ENCODE assay signal across 8 mouse cellular contexts in the genomic region with DNA sequence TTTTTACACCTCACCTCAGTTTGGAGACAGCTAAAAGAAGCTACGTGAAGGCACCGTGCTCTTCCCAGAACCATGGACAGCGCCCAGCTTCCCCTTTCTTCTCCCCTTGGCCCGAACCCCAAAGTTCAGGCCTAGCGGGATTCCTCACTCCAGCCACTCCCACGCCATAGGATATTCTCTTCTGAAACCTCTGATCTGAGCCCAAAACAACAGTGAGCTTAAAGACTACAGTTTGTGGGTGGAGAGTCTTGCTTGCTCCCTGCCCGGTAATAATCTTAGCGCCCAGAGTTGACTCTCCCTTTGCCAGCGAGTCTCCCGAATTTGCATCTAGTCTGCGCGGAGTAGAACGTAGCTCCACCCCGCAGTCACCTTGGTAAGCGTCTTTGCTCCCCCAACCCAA. TPM values are rescaled to one million over a fixed set of nuclear protein-coding genes. Genes with fewer than 3 reads are reported as not detected.
DNase-seq lines count a peak whose midpoint lies in the region; ATAC-seq and TF ChIP-seq lines count a peak whose summit lies in the region.

No protein-coding gene starts in this region.

- H3K9me3 ChIP-seq in midbrain, postnatal 0 days (ENCODE audit: low read length), result no peaks in the 10 kb centered on the region

- ATAC-seq in midbrain, postnatal 0 days (ENCODE audit: low FRiP score), result no peak

- no peak overlapping the region for H3K27ac ChIP-seq in midbrain, postnatal 0 days (ENCODE audit: low read depth, low read length)

- peak overlapping the region; percentile 9; the same call in 1 of the 2 replicates for H3K4me3 ChIP-seq in midbrain, postnatal 0 days (ENCODE audit: low read depth, low read length)

- H3K36me3 ChIP-seq in midbrain, postnatal 0 days (ENCODE audit: insufficient read depth, low read length), result no peaks in the 10 kb centered on the region

- 11% methylated on average over 15 of the region's 15 CpGs for WGBS in midbrain, postnatal 0 days

- no peak overlapping the region for H3K9ac ChIP-seq in midbrain, postnatal 0 days (replicated peaks; ENCODE audit: low read length, poor library complexity, severe bottlenecking)

- 0 out of 2 replicates have a peak overlapping the region, but pooled peaks have one; percentile 12 for H3K4me2 ChIP-seq in midbrain, postnatal 0 days (ENCODE audit: low read depth, low read length, poor library complexity, severe bottlenecking)

- TF ChIP-seq CTCF in midbrain, postnatal 0 days (IDR thresholded peaks at IDR 0.05), result no peak

- intact Hi-C loops in heart, postnatal 14 days (cut with DNase I), result no loop called here

- H3K4me1 ChIP-seq in midbrain, postnatal 0 days (ENCODE audit: insufficient read depth, low read length), result no peaks in the 10 kb centered on the region

- peak; percentile 66 for DNase-seq in adrenal gland, postnatal 10 days
- no peak for DNase-seq in adrenal gland, adult 8-10 months
- peak; percentile 47 for DNase-seq in ovary, postnatal 36 days (ENCODE audit: low spot score)
- no peak for DNase-seq in ovary, adult 18-20 months (ENCODE audit: low spot score)
- DNase-seq in heart, postnatal 14 days, result peak; percentile 41 to 45
- DNase-seq in midbrain, postnatal 0 days (ENCODE audit: low spot score), result no peak
- DNase-seq in right cerebral cortex, postnatal 4 days, result no peak
- DNase-seq in cerebellum, postnatal 25 days, result no peak

- peaks cover 44% of the 10 kb centered on the region; the same call in 1 of the 2 replicates for H3K27me3 ChIP-seq in midbrain, postnatal 0 days (ENCODE audit: insufficient read depth, low read length)

RNA-seq across cellular contexts. Expression of a gene that starts 28.2 kb away (rescaled TPM):
- total RNA-seq in adrenal gland, postnatal 10 days (2021), result 10 to 100 TPM; 15.0 to 18.4 TPM
- 10 to 100 TPM; 19.1 to 26.2 (median 21.7) TPM for total RNA-seq in adrenal gland, adult 8-10 months (2022)
- total RNA-seq in heart, postnatal 14 days (2021), result 1 to 10 TPM; 3.8 to 4.9 TPM
- 163 and 184 TPM in 2 replicates for total RNA-seq in midbrain, postnatal 0 days (2014; rRNA removed)
- 46.4 and 55.5 TPM in 2 replicates for polyA plus RNA-seq in midbrain, postnatal 0 days (2015; fragmentation: Nextera tagmentation; extraction: Ambion mirVana)

Comparison
In these comparisons a context has a peak if more than half of its experiments do, and no peak if none do; other contexts are left out.
1. DNase-seq: peak in adrenal gland, postnatal 10 days (single experiment), ovary, postnatal 36 days (single experiment) and heart, postnatal 14 days (2 of 2); none in adrenal gland, adult 8-10 months (single experiment), ovary, adult 18-20 months (single experiment), midbrain, postnatal 0 days (single experiment), right cerebral cortex, postnatal 4 days (single experiment) and cerebellum, postnatal 25 days (0 of 2).